Mouse (Mus musculus): ENCODE measurements around the gene Nrbp1. TPM values are rescaled to one million over a fixed set of nuclear protein-coding genes. Genes with fewer than 3 reads are reported as not detected.

The Nrbp1 gene
- polyA plus RNA-seq, 1 experiment = 148 TPM

DNA sequence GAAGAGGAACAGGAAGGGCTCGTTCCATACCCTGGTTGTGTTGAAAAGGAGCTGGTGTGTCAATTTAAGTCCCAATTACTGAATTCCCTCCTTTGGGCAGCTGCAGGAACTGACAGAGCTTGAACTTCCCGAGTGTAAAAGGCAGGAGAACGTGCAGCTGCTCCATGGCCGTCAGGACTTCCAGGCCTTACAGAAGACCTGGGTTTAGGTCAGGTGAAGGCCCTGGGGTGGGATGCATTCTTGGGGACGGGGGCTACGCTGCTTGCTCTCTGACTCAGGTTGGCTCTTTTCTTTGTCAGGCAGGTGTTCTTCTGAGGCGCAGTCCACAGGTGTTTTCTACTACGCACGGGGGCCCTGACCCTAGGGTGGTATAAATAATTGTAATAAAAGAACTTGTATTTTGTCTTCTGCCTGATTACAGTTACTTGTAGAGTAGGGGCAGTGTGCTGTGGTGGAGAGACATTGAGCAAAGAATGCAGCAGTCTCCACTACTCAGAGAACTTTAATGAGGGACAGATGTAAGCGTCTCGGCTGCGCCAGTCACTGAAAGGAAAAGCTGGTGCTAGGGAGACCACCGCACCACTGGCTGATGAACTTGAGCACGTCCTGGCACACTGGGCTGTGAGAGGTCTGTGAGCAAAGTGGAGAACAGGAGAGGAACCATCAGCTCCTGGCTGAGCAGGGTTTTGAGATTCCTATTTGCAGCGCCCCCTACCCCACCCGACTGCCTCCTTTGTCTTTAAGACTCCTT, 12.3 kb downstream of the Nrbp1 start:
- peaks cover 3% of the 10 kb centered on the region; the same call in 1 of the 2 replicates for H3K4me1 ChIP-seq (ENCODE audit: control insufficient read depth, insufficient read depth, insufficient read length)
- no peaks in the 10 kb centered on the region for H3K27me3 ChIP-seq (ENCODE audit: control insufficient read depth, insufficient read depth, low read length)
- no peak for DNase-seq (ENCODE audit: low read depth in 1 of 2, low spot score in 2 of 2)
- no peak overlapping the region for H3K4me3 ChIP-seq (ENCODE audit: extremely low read depth, insufficient read depth, insufficient read length)
- peaks cover 45% of the 10 kb centered on the region for H3K36me3 ChIP-seq (ENCODE audit: control insufficient read depth, insufficient read depth, low read length)
- H3K27ac ChIP-seq (ENCODE audit: insufficient read depth, low read length) = no peak overlapping the region
- 92% methylated on average over 16 of the region's 16 CpGs for WGBS
- TF ChIP-seq CTCF (IDR thresholded peaks at IDR 0.05; ENCODE audit: extremely low read depth, insufficient read depth, insufficient read length, insufficient replicate concordance) (no peak), POLR2A (IDR thresholded peaks at IDR 0.05; ENCODE audit: low read depth, low read length) (no peak)

DNA sequence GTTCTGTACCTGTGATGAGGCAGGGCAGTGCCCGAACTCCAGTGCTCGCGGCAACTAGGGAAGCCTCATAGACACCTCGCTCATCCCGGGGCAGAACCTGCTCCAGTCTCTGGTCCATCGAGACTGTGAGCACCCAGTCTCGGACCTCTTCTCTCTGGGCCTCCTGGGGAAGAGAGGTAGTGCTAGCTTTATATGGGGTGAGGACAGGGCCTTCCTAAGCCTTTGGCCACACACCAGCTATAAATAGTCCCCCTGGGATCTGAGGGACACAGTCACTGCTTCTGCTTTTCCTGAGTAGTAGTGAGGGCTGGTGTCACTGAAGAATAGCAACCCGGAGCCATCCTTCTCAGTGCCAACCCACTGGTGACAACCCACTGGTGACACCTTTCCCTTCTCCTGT, 13.1 kb downstream of the Nrbp1 start:
- WGBS = 88% methylated on average over 8 of the region's 8 CpGs

DNA sequence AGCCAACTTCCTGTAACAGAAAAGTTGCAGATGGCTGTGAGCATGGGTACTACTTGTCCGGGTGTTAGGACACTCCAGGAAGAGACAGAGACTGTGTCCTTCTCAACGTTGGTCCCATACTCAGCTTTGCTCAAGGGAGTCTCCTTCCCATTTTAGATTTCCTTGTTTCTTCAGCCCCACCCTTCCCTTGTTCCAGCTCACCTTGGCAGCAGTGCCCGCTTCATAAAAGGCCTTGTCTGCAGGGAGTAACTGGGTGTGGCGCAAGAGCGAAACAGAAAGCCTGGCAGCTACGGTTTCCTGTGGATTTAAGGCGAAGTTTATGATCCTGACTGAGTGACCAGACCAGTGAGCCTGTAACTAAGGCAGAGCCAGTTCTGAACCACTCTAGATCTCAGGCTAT, 13.8 kb downstream of the Nrbp1 start:
- TF ChIP-seq CTCF (IDR thresholded peaks at IDR 0.05; ENCODE audit: extremely low read depth, insufficient read depth, insufficient read length, insufficient replicate concordance) (no peak), POLR2A (IDR thresholded peaks at IDR 0.05; ENCODE audit: low read depth, low read length) (no peak)
- DNase-seq (ENCODE audit: low read depth in 1 of 2, low spot score in 2 of 2) = no peak
- Histone ChIP-seq H3K4me1 (ENCODE audit: control insufficient read depth, insufficient read depth, insufficient read length) (peaks cover 3% of the 10 kb centered on the region; the same call in 1 of the 2 replicates), H3K4me3 (ENCODE audit: extremely low read depth, insufficient read depth, insufficient read length) (no peak overlapping the region), H3K36me3 (ENCODE audit: control insufficient read depth, insufficient read depth, low read length) (peaks cover 36% of the 10 kb centered on the region), H3K27me3 (ENCODE audit: control insufficient read depth, insufficient read depth, low read length) (no peaks in the 10 kb centered on the region), H3K27ac (ENCODE audit: insufficient read depth, low read length) (no peak overlapping the region)
- 76% methylated on average over 7 of the region's 7 CpGs for WGBS

More for the DNA sequence above, 13.1 kb downstream of the Nrbp1 start:
- TF ChIP-seq CTCF (IDR thresholded peaks at IDR 0.05; ENCODE audit: extremely low read depth, insufficient read depth, insufficient read length, insufficient replicate concordance) = no peak
- no peak for TF ChIP-seq POLR2A (IDR thresholded peaks at IDR 0.05; ENCODE audit: low read depth, low read length)
- no peaks in the 10 kb centered on the region for H3K27me3 ChIP-seq (ENCODE audit: control insufficient read depth, insufficient read depth, low read length)
- 0 out of 2 replicates have a peak overlapping the region, but pooled peaks have one; percentile 27 for H3K27ac ChIP-seq (ENCODE audit: insufficient read depth, low read length)
- H3K4me1 ChIP-seq (ENCODE audit: control insufficient read depth, insufficient read depth, insufficient read length) = peaks cover 3% of the 10 kb centered on the region; the same call in 1 of the 2 replicates
- H3K4me3 ChIP-seq (ENCODE audit: extremely low read depth, insufficient read depth, insufficient read length) = no peak overlapping the region
- DNase-seq (ENCODE audit: low read depth in 1 of 2, low spot score in 2 of 2) = no peak
- peaks cover 40% of the 10 kb centered on the region for H3K36me3 ChIP-seq (ENCODE audit: control insufficient read depth, insufficient read depth, low read length)

DNA sequence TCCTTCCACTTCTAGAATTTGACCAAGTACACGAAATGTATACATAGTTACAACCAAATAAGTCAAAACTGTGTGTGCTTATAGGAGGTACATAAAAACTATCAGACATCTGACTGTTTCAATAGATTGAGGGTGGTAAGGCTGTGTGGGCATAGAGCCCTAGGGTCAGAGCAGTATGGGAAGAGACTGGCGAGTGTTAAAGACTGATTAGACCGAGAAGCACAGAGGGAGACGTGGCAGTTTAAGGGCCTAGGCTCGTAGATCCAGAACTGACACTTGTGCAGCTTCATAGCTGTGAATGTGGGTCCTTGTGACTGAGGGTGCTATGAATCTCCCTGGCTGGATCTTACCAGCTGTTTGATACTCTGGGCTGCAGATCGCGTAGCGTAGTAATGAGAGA, 14.2 kb downstream of the Nrbp1 start:
- no peak overlapping the region for H3K27ac ChIP-seq (ENCODE audit: insufficient read depth, low read length)
- no peak for DNase-seq (ENCODE audit: low read depth in 1 of 2, low spot score in 2 of 2)
- WGBS = 81% methylated on average over 8 of the region's 8 CpGs

DNA sequence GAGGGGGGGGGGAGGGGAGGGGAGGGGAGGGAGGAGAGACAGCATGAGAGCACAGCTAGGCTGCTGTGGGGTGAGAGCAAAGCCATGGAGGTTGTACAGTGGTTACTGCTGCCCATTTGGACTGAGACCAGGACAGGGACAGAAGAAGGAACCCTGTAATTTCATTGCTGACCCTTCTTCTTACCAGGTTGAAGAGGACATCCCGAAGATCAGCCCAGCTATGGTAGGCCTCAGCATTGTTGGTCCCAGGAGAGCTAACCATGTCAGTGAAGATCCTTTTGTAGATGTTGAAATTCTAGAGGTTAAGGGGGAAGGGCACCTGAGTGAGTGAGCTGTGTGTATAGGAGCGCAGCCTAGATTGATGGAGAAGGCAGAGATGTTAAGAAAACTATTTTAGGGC, 14.7 kb downstream of the Nrbp1 start:
- peaks cover 3% of the 10 kb centered on the region; the same call in 1 of the 2 replicates for H3K4me1 ChIP-seq (ENCODE audit: control insufficient read depth, insufficient read depth, insufficient read length)

More for the DNA sequence above, 14.2 kb downstream of the Nrbp1 start:
- Histone ChIP-seq H3K4me1 (ENCODE audit: control insufficient read depth, insufficient read depth, insufficient read length) (peaks cover 3% of the 10 kb centered on the region; the same call in 1 of the 2 replicates), H3K4me3 (ENCODE audit: extremely low read depth, insufficient read depth, insufficient read length) (no peak overlapping the region), H3K27me3 (ENCODE audit: control insufficient read depth, insufficient read depth, low read length) (no peaks in the 10 kb centered on the region), H3K36me3 (ENCODE audit: control insufficient read depth, insufficient read depth, low read length) (peaks cover 32% of the 10 kb centered on the region)
- TF ChIP-seq POLR2A (IDR thresholded peaks at IDR 0.05; ENCODE audit: low read depth, low read length) (no peak), CTCF (IDR thresholded peaks at IDR 0.05; ENCODE audit: extremely low read depth, insufficient read depth, insufficient read length, insufficient replicate concordance) (no peak)

DNA sequence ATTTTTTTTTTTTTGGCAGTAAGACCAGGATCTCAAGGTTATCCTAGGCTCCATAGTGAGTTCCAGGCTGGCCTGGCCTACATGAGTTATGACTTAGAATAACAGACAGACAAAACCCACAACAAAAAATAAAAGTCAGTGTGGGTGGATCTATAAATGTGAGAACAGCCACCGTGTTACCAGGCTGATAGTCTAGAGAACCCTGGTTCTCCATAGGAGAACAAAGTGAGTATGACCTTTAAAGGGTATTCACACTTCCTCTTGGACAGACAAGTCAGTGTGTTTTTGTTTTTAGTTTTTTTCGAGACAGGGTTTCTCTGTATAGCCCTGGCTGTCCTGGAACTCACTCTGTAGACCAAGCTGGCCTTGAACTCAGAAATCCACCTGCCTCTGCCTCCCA, 15.3 kb downstream of the Nrbp1 start:
- WGBS = 43% methylated on average over 2 of the region's 2 CpGs
- H3K27me3 ChIP-seq (ENCODE audit: control insufficient read depth, insufficient read depth, low read length) = no peaks in the 10 kb centered on the region
- TF ChIP-seq POLR2A (IDR thresholded peaks at IDR 0.05; ENCODE audit: low read depth, low read length) (no peak), CTCF (IDR thresholded peaks at IDR 0.05; ENCODE audit: extremely low read depth, insufficient read depth, insufficient read length, insufficient replicate concordance) (no peak)
- no peak overlapping the region for H3K4me3 ChIP-seq (ENCODE audit: extremely low read depth, insufficient read depth, insufficient read length)
- H3K4me1 ChIP-seq (ENCODE audit: control insufficient read depth, insufficient read depth, insufficient read length) = peaks cover 3% of the 10 kb centered on the region; the same call in 1 of the 2 replicates
- H3K27ac ChIP-seq (ENCODE audit: insufficient read depth, low read length) = no peak overlapping the region
- H3K36me3 ChIP-seq (ENCODE audit: control insufficient read depth, insufficient read depth, low read length) = peaks cover 22% of the 10 kb centered on the region
- DNase-seq (ENCODE audit: low read depth in 1 of 2, low spot score in 2 of 2) = no peak

More for the DNA sequence above, 14.7 kb downstream of the Nrbp1 start:
- H3K27ac ChIP-seq (ENCODE audit: insufficient read depth, low read length) = no peak overlapping the region
- 91% methylated on average over 2 of the region's 2 CpGs for WGBS
- peaks cover 28% of the 10 kb centered on the region for H3K36me3 ChIP-seq (ENCODE audit: control insufficient read depth, insufficient read depth, low read length)
- no peak for DNase-seq (ENCODE audit: low read depth in 1 of 2, low spot score in 2 of 2)
- no peaks in the 10 kb centered on the region for H3K27me3 ChIP-seq (ENCODE audit: control insufficient read depth, insufficient read depth, low read length)
- H3K4me3 ChIP-seq (ENCODE audit: extremely low read depth, insufficient read depth, insufficient read length) = no peak overlapping the region
- TF ChIP-seq POLR2A (IDR thresholded peaks at IDR 0.05; ENCODE audit: low read depth, low read length) = no peak
- TF ChIP-seq CTCF (IDR thresholded peaks at IDR 0.05; ENCODE audit: extremely low read depth, insufficient read depth, insufficient read length, insufficient replicate concordance) = no peak

DNA sequence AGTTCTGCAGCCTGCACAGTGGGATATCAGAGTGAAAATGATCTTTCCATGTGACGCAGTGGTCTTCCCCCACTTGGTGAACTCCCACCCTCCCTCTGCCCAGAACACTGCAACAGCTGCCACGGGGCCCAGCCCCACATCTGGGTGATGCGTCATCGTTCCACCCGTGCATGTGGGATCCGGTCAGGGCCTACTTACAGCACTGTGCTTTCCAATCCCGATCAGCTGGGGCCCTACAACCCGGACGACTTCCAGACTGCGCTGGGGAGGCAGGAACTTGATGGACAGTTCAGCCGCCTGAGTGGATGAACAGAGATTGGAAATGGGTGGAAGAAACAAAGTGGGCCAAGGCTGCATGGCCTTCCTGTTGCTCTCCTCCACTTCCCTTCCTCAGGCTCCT, 17.0 kb downstream of the Nrbp1 start:
- Histone ChIP-seq H3K4me3 (ENCODE audit: extremely low read depth, insufficient read depth, insufficient read length) (no peak overlapping the region), H3K36me3 (ENCODE audit: control insufficient read depth, insufficient read depth, low read length) (peaks cover 12% of the 10 kb centered on the region; the same call in 1 of the 2 replicates), H3K4me1 (ENCODE audit: control insufficient read depth, insufficient read depth, insufficient read length) (peaks cover 3% of the 10 kb centered on the region; the same call in 1 of the 2 replicates), H3K27ac (ENCODE audit: insufficient read depth, low read length) (no peak overlapping the region), H3K27me3 (ENCODE audit: control insufficient read depth, insufficient read depth, low read length) (no peaks in the 10 kb centered on the region)
- DNase-seq (ENCODE audit: low read depth in 1 of 2, low spot score in 2 of 2) = no peak
- WGBS = 90% methylated on average over 11 of the region's 11 CpGs
- TF ChIP-seq CTCF (IDR thresholded peaks at IDR 0.05; ENCODE audit: extremely low read depth, insufficient read depth, insufficient read length, insufficient replicate concordance) (no peak), POLR2A (IDR thresholded peaks at IDR 0.05; ENCODE audit: low read depth, low read length) (no peak)

All from spleen, adult 2 months (tissue).